ENCODE assay signal across 8 mouse cellular contexts in genomic region chr9:63959129-63959932, GRCm38 (mm10).
DNase-seq lines count a peak whose midpoint lies in the region; ATAC-seq lines count a peak whose summit lies in the region.

No protein-coding gene starts in this region.

- H3K4me3 ChIP-seq in forebrain, embryonic 14.5 days (ENCODE audit: low read depth, low read length), result no peak overlapping the region
- no peak overlapping the region for H3K4me3 ChIP-seq in hindbrain, embryonic 15.5 days
- no peak overlapping the region for H3K4me3 ChIP-seq in liver, embryonic 12.5 days
- H3K4me3 ChIP-seq in neural tube, embryonic 13.5 days, result no peak overlapping the region

- H3K27ac ChIP-seq in forebrain, embryonic 14.5 days (ENCODE audit: low read depth, low read length), result peak overlapping the region; percentile 52
- peak overlapping the region; percentile 35 for H3K27ac ChIP-seq in hindbrain, embryonic 15.5 days (replicated peaks)
- H3K27ac ChIP-seq in liver, embryonic 12.5 days, result peak overlapping the region; percentile 34; the same call in 1 of the 2 replicates
- H3K27ac ChIP-seq in neural tube, embryonic 13.5 days (replicated peaks), result peak overlapping the region; percentile 78

- peak overlapping the region; percentile 35 for H3K9ac ChIP-seq in forebrain, embryonic 14.5 days (ENCODE audit: low read length)
- no peak overlapping the region for H3K9ac ChIP-seq in hindbrain, embryonic 15.5 days
- H3K9ac ChIP-seq in liver, embryonic 12.5 days, result no peak overlapping the region
- H3K9ac ChIP-seq in neural tube, embryonic 13.5 days, result peak overlapping the region; percentile 50

- DNase-seq in 3T3-L1 (ENCODE audit: low read depth, low spot score), result peak; percentile 62
- DNase-seq in NIH3T3 (ENCODE audit: low read depth), result peak; percentile 75
- peak; percentile 86 for DNase-seq in forebrain, embryonic 14.5 days (ENCODE audit: low spot score)
- no peak for DNase-seq in T-cell, adult 2 months (ENCODE audit: low spot score)
- DNase-seq in spleen, adult 18-20 months, result no peak

- H3K4me1 ChIP-seq in forebrain, embryonic 14.5 days (ENCODE audit: control insufficient read depth, insufficient read depth, low read length), result peaks cover 28% of the 10 kb centered on the region
- H3K4me1 ChIP-seq in hindbrain, embryonic 15.5 days (replicated peaks), result peaks cover 35% of the 10 kb centered on the region
- H3K4me1 ChIP-seq in liver, embryonic 12.5 days, result peaks cover 74% of the 10 kb centered on the region
- peaks cover 68% of the 10 kb centered on the region for H3K4me1 ChIP-seq in neural tube, embryonic 13.5 days (replicated peaks)

- H3K36me3 ChIP-seq in forebrain, embryonic 14.5 days (ENCODE audit: control insufficient read depth, insufficient read depth, low read length), result no peaks in the 10 kb centered on the region
- H3K36me3 ChIP-seq in hindbrain, embryonic 15.5 days, result no peaks in the 10 kb centered on the region
- no peaks in the 10 kb centered on the region for H3K36me3 ChIP-seq in liver, embryonic 12.5 days
- no peaks in the 10 kb centered on the region for H3K36me3 ChIP-seq in neural tube, embryonic 13.5 days

- WGBS in forebrain, embryonic 14.5 days, result 18% methylated on average over 17 of the region's 17 CpGs
- 33% methylated on average over 17 of the region's 17 CpGs for WGBS in hindbrain, embryonic 15.5 days
- WGBS in liver, embryonic 12.5 days (ENCODE audit: insufficient replicate concordance), result 57% methylated on average over 17 of the region's 17 CpGs
- 24% methylated on average over 17 of the region's 17 CpGs for WGBS in neural tube, embryonic 13.5 days

- no peaks in the 10 kb centered on the region for H3K9me3 ChIP-seq in forebrain, embryonic 14.5 days (replicated peaks; ENCODE audit: control insufficient read depth, low read length)
- no peaks in the 10 kb centered on the region for H3K9me3 ChIP-seq in hindbrain, embryonic 15.5 days
- no peaks in the 10 kb centered on the region for H3K9me3 ChIP-seq in liver, embryonic 12.5 days (replicated peaks)
- H3K9me3 ChIP-seq in neural tube, embryonic 13.5 days, result no peaks in the 10 kb centered on the region

- peak; percentile 83 for ATAC-seq in forebrain, embryonic 14.5 days
- ATAC-seq in hindbrain, embryonic 15.5 days (ENCODE audit: low FRiP score, low read depth), result peak; percentile 57; the same call in 1 of the 2 replicates
- no peak for ATAC-seq in liver, embryonic 12.5 days
- ATAC-seq in neural tube, embryonic 13.5 days (ENCODE audit: low read depth), result peak; percentile 61; the same call in 1 of the 2 replicates

- no peaks in the 10 kb centered on the region for H3K27me3 ChIP-seq in forebrain, embryonic 14.5 days (replicated peaks; ENCODE audit: control insufficient read depth, insufficient read depth, low read length)
- no peaks in the 10 kb centered on the region for H3K27me3 ChIP-seq in hindbrain, embryonic 15.5 days
- H3K27me3 ChIP-seq in liver, embryonic 12.5 days (replicated peaks), result peaks cover 7% of the 10 kb centered on the region; the same call in 1 of the 2 replicates
- no peaks in the 10 kb centered on the region for H3K27me3 ChIP-seq in neural tube, embryonic 13.5 days

- H3K4me2 ChIP-seq in forebrain, embryonic 14.5 days (ENCODE audit: low read length), result no peak overlapping the region
- H3K4me2 ChIP-seq in hindbrain, embryonic 15.5 days, result no peak overlapping the region
- no peak overlapping the region for H3K4me2 ChIP-seq in liver, embryonic 12.5 days
- H3K4me2 ChIP-seq in neural tube, embryonic 13.5 days, result peak overlapping the region; percentile 35; the same call in 1 of the 2 replicates

Comparison
In these comparisons a context has a peak if more than half of its experiments do, and no peak if none do; other contexts are left out.
1. DNase-seq: peak in 3T3-L1 (single experiment), NIH3T3 (single experiment) and forebrain, embryonic 14.5 days (single experiment); none in T-cell, adult 2 months (single experiment) and spleen, adult 18-20 months (0 of 2).
2. H3K9ac ChIP-seq: peak in forebrain, embryonic 14.5 days (single experiment) and neural tube, embryonic 13.5 days (single experiment); none in hindbrain, embryonic 15.5 days (single experiment) and liver, embryonic 12.5 days (single experiment).
3. Peak in every context shown above with its lines, with median percentiles within 50 percentile points of each other: H3K27ac ChIP-seq.